Mouse (Mus musculus) limb, embryonic 14.5 days (tissue): ENCODE results near the gene Lifr. TPM values are rescaled to one million over a fixed set of nuclear protein-coding genes. Genes with fewer than 3 reads are reported as not detected.
A peak's percentile ranks its signal among the peaks of the same experiment; 100 is the strongest.

Experiments
- ATAC-seq: fragments of 200-750 bp; cut with Nextera tagmentation; 2 replicates; pipeline ENCODE4 v1.8.0; 2017; ENCODE audit warnings: low read depth, moderate number of reproducible peaks, moderate TSS enrichment; ENCODE audit not compliant: low FRiP score
- DNase-seq: peaks from one replicate; pipeline ENCODE4 v3.0.0-alpha.2; 2015; ENCODE audit warnings: low spot score
- H3K27ac ChIP-seq: fragments of 300-500 bp; sonication (generic); replicated peaks from 2 replicates; pipeline ENCODE4 v1.5.1; 2014; ENCODE audit warnings: low read depth, mild to moderate bottlenecking, low read length, moderate library complexity, mixed read lengths
- H3K27me3 ChIP-seq: fragments of 300-500 bp; sonication (generic); 2 replicates; pipeline ENCODE4 v1.6.1; 2014; ENCODE audit warnings: low read length, mixed read lengths; ENCODE audit not compliant: control insufficient read depth, insufficient read depth
- H3K36me3 ChIP-seq: fragments of 300-500 bp; sonication (generic); 2 replicates; pipeline ENCODE4 v1.6.1; 2014; ENCODE audit warnings: mild to moderate bottlenecking, low read length, moderate library complexity, mixed read lengths; ENCODE audit not compliant: control insufficient read depth, insufficient read depth
- H3K4me1 ChIP-seq: fragments of 300-500 bp; sonication (generic); 2 replicates; pipeline ENCODE4 v1.6.1; 2014; ENCODE audit warnings: antibody characterized with exemption, low read length, mixed read lengths; ENCODE audit not compliant: control insufficient read depth, insufficient read depth
- H3K4me2 ChIP-seq: fragments of 300-500 bp; sonication (generic); replicated peaks from 2 replicates; pipeline ENCODE4 v1.6.1; 2014; ENCODE audit warnings: low read depth, mild to moderate bottlenecking, low read length, moderate library complexity; ENCODE audit not compliant: severe bottlenecking
- H3K4me3 ChIP-seq: fragments of 300-500 bp; sonication (generic); replicated peaks from 2 replicates; pipeline ENCODE4 v1.5.1; 2014; ENCODE audit warnings: low read length
- H3K9ac ChIP-seq: fragments of 300-500 bp; sonication (generic); 2 replicates; pipeline ENCODE4 v1.6.1; 2014; ENCODE audit warnings: mild to moderate bottlenecking, low read depth, low read length, moderate library complexity; ENCODE audit not compliant: severe bottlenecking
- H3K9me3 ChIP-seq: fragments of 300-500 bp; sonication (generic); 2 replicates; pipeline ENCODE4 v1.6.1; 2016; ENCODE audit warnings: low read length; ENCODE audit not compliant: control insufficient read depth
- POLR2A ChIP-seq: fragments of 200-500 bp; IDR thresholded peaks from 2 replicates; pipeline ENCODE4 v1.8.0; 2012; ENCODE audit warnings: inconsistent platforms, mild to moderate bottlenecking, moderate library complexity, borderline replicate concordance; ENCODE audit not compliant: insufficient read depth, insufficient read length; ENCODE audit errors: extremely low read depth
- WGBS: fragments of 180-500 bp; shearing (Covaris S2); extraction: QIAGEN DNeasy Blood & Tissue Kit; methylation state at CpG from one replicate; pipeline ENCODE4 v1.1.7; 2014; 5-methylcytosine and 5-hydroxymethylcytosine counted together
- polyA plus RNA-seq, 2 experiments: library from polyadenylated mRNA; depleted of rRNA in 1 of 2; stranded (reverse) in 1 of 2; unstranded in 1 of 2; fragments of >200 nt; fragmentation: Nextera tagmentation in 1 of 2; extraction: Ambion mirVana in 1 of 2; gene quantifications; 2 replicates each; pipeline versions ENCODE4 v1.2.1 to v1.2.3; 2012 to 2014

The Lifr gene
- polyA plus RNA-seq, 2 experiments: 15.7 to 25.2 TPM

GRCm38 (mm10) chr15:7079631-7080337 is 10.6 kb upstream of the Lifr start:
- Histone ChIP-seq H3K9ac (no peak overlapping the region), H3K4me3 (no peak overlapping the region), H3K4me1 (peaks cover 8% of the 10 kb centered on the region; the same call in 1 of the 2 replicates), H3K4me2 (no peak overlapping the region), H3K9me3 (no peaks in the 10 kb centered on the region), H3K36me3 (no peaks in the 10 kb centered on the region), H3K27ac (no peak overlapping the region), H3K27me3 (no peaks in the 10 kb centered on the region)
- no peak for TF ChIP-seq POLR2A
- no peak for ATAC-seq
- 95% methylated on average over 4 of the region's 4 CpGs for WGBS
- no peak for DNase-seq

DNA sequence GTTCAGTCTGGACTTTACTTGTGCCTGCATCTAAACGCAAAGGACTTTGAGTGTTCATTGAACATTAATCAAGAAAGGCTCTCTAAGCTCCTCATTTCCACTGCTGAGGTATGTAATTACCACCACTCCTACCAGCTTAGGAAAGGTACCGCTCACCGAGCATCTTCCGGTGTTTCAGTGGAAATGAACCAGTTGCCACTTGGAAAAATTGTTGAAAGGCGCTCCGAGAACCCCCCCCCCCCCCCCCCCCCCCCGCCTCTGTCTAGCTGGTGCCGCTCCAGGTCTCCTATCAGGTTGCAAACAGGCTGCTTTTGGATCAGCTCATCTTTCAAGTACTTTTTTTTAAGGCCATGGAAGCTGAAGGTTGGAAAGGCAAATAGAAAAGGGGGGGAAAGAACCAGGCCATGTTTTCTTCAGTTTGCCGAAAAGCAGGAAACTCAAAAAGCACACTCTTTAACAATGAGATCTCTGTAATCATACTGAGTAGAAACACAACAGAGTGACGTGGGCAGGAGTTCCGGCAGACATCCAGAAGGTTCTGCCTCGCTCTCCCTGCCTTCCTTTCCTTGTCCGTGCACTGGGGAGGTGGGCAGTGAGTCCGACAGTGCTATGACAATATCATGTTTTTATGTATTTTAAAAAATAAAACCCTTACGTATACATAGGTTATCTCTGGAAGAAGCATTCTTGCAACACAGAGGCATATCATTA is 9.3 kb upstream of the Lifr start:
- Histone ChIP-seq H3K9ac (no peak overlapping the region), H3K4me1 (peaks cover 11% of the 10 kb centered on the region; the same call in 1 of the 2 replicates), H3K4me2 (no peak overlapping the region), H3K36me3 (no peaks in the 10 kb centered on the region), H3K27me3 (no peaks in the 10 kb centered on the region), H3K9me3 (no peaks in the 10 kb centered on the region), H3K4me3 (no peak overlapping the region), H3K27ac (no peak overlapping the region)
- ATAC-seq (no peak), DNase-seq (no peak)
- WGBS: 57% methylated on average over 12 of the region's 15 CpGs
- no peak for TF ChIP-seq POLR2A

GRCm38 (mm10) chr15:7081795-7082194 is 8.6 kb upstream of the Lifr start:
- ATAC-seq (no peak), DNase-seq (no peak)
- Histone ChIP-seq H3K4me3 (no peak overlapping the region), H3K4me1 (peaks cover 11% of the 10 kb centered on the region; the same call in 1 of the 2 replicates), H3K27me3 (no peaks in the 10 kb centered on the region), H3K27ac (no peak overlapping the region), H3K36me3 (no peaks in the 10 kb centered on the region), H3K4me2 (no peak overlapping the region), H3K9me3 (no peaks in the 10 kb centered on the region), H3K9ac (no peak overlapping the region)
- 55% methylated on average over 15 of the region's 15 CpGs for WGBS
- TF ChIP-seq POLR2A: no peak

GRCm38 (mm10) chr15:7082901-7083300 is 7.5 kb upstream of the Lifr start:
- Histone ChIP-seq H3K4me1 (peaks cover 11% of the 10 kb centered on the region; the same call in 1 of the 2 replicates), H3K4me2 (no peak overlapping the region), H3K9me3 (no peaks in the 10 kb centered on the region), H3K27me3 (no peaks in the 10 kb centered on the region), H3K9ac (no peak overlapping the region), H3K27ac (no peak overlapping the region), H3K36me3 (no peaks in the 10 kb centered on the region), H3K4me3 (no peak overlapping the region)
- no peak for TF ChIP-seq POLR2A
- 89% methylated on average over 3 of the region's 3 CpGs for WGBS
- DNase-seq (no peak), ATAC-seq (no peak)

- no peak overlapping the region for H3K4me3 ChIP-seq
- H3K36me3 ChIP-seq: no peaks in the 10 kb centered on the region
- no peak for TF ChIP-seq POLR2A
- H3K9ac ChIP-seq: no peak overlapping the region
- no peaks in the 10 kb centered on the region for H3K27me3 ChIP-seq
- no peaks in the 10 kb centered on the region for H3K9me3 ChIP-seq
- peaks cover 11% of the 10 kb centered on the region; the same call in 1 of the 2 replicates for H3K4me1 ChIP-seq
- WGBS: 20% methylated on average over 8 of the region's 8 CpGs
- H3K27ac ChIP-seq: no peak overlapping the region
- no peak overlapping the region for H3K4me2 ChIP-seq
- ATAC-seq (peak; percentile 68; the same call in 1 of the 2 replicates), DNase-seq (peak; percentile 54)
Observed at GRCm38 (mm10) chr15:7084780-7085497, 5.5 kb upstream of the Lifr start.
